Comparison of ENCODE assay signal across 7 mouse cellular contexts in the genomic region with DNA sequence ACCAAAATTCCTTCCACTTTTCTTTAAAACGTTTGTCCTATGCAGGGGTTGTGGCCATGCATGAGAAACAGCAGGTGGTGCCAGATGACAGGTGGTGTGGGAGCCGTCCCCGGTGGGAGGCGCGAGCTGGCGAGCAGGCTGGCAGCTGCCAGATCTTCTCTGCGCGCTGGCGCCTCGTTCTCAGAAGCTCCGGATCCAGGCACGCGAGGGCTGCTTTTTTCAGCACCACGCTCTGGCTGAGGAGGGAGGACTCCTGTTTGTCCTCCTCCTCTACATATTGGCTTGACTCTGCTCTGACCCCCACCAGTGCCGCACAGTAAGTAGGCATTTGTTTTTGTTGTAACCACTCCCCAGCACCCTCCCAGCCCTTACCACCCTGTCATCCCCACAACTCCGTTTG. TPM values are rescaled to one million over a fixed set of nuclear protein-coding genes. Genes with fewer than 3 reads are reported as not detected.
A peak's percentile ranks its signal among the peaks of the same experiment; 100 is the strongest.
DNase-seq lines count a peak whose midpoint lies in the region; ATAC-seq and TF ChIP-seq lines count a peak whose summit lies in the region.

A gene (plus strand): TSS at position 183 of the 400 bp plus-strand sequence.

- peak within 1 kb of the TSS; percentile 30 for H3K4me3 ChIP-seq in embryonic facial prominence, embryonic 13.5 days
- H3K4me3 ChIP-seq in heart, embryonic 10.5 days: peak within 1 kb of the TSS; percentile 49
- H3K4me3 ChIP-seq in kidney, embryonic 14.5 days (ENCODE audit: low read length): peak within 1 kb of the TSS; percentile 13; the same call in 1 of the 2 replicates
- H3K4me3 ChIP-seq in limb, embryonic 13.5 days: peak within 1 kb of the TSS; percentile 35
- peak within 1 kb of the TSS; percentile 50 for H3K4me3 ChIP-seq in midbrain, postnatal 0 days (ENCODE audit: low read depth, low read length)

- H3K4me1 ChIP-seq in embryonic facial prominence, embryonic 13.5 days: peaks cover 31% of the 10 kb centered on the region
- peaks cover 23% of the 10 kb centered on the region for H3K4me1 ChIP-seq in heart, embryonic 10.5 days
- H3K4me1 ChIP-seq in kidney, embryonic 14.5 days (ENCODE audit: control insufficient read depth, insufficient read depth, low read length): no peaks in the 10 kb centered on the region
- H3K4me1 ChIP-seq in limb, embryonic 13.5 days: peaks cover 34% of the 10 kb centered on the region
- H3K4me1 ChIP-seq in midbrain, postnatal 0 days (ENCODE audit: insufficient read depth, low read length): peaks cover 6% of the 10 kb centered on the region; the same call in 1 of the 2 replicates

- no peaks in the 10 kb centered on the region for H3K27me3 ChIP-seq in embryonic facial prominence, embryonic 13.5 days
- peaks cover 28% of the 10 kb centered on the region for H3K27me3 ChIP-seq in heart, embryonic 10.5 days (ENCODE audit: insufficient read depth, poor library complexity, severe bottlenecking)
- H3K27me3 ChIP-seq in kidney, embryonic 14.5 days (ENCODE audit: control insufficient read depth, insufficient read depth, low read length): no peaks in the 10 kb centered on the region
- peaks cover 14% of the 10 kb centered on the region for H3K27me3 ChIP-seq in limb, embryonic 13.5 days
- H3K27me3 ChIP-seq in midbrain, postnatal 0 days (ENCODE audit: insufficient read depth, low read length): no peaks in the 10 kb centered on the region

- peak within 1 kb of the TSS; percentile 61 for H3K4me2 ChIP-seq in embryonic facial prominence, embryonic 13.5 days
- peak within 1 kb of the TSS; percentile 42 for H3K4me2 ChIP-seq in kidney, embryonic 14.5 days (replicated peaks; ENCODE audit: low read depth, low read length)
- H3K4me2 ChIP-seq in limb, embryonic 13.5 days (replicated peaks): peak within 1 kb of the TSS; percentile 63
- H3K4me2 ChIP-seq in midbrain, postnatal 0 days (ENCODE audit: low read depth, low read length, poor library complexity, severe bottlenecking): peak within 1 kb of the TSS; percentile 86

- H3K9me3 ChIP-seq in embryonic facial prominence, embryonic 13.5 days: no peaks in the 10 kb centered on the region
- no peaks in the 10 kb centered on the region for H3K9me3 ChIP-seq in heart, embryonic 10.5 days
- no peaks in the 10 kb centered on the region for H3K9me3 ChIP-seq in kidney, embryonic 14.5 days (ENCODE audit: control insufficient read depth, low read length)
- H3K9me3 ChIP-seq in limb, embryonic 13.5 days: no peaks in the 10 kb centered on the region
- no peaks in the 10 kb centered on the region for H3K9me3 ChIP-seq in midbrain, postnatal 0 days (ENCODE audit: low read length)

- no peaks in the 10 kb centered on the region for H3K36me3 ChIP-seq in embryonic facial prominence, embryonic 13.5 days
- no peaks in the 10 kb centered on the region for H3K36me3 ChIP-seq in heart, embryonic 10.5 days
- H3K36me3 ChIP-seq in kidney, embryonic 14.5 days (ENCODE audit: control insufficient read depth, insufficient read depth, low read length): no peaks in the 10 kb centered on the region
- H3K36me3 ChIP-seq in limb, embryonic 13.5 days: no peaks in the 10 kb centered on the region
- peaks cover 15% of the 10 kb centered on the region; the same call in 1 of the 2 replicates for H3K36me3 ChIP-seq in midbrain, postnatal 0 days (ENCODE audit: insufficient read depth, low read length)

- DNase-seq in adrenal gland, postnatal 10 days: peak; percentile 80
- peak; percentile 90 for DNase-seq in heart, embryonic 10.5 days (ENCODE audit: low spot score)
- peak; percentile 96 for DNase-seq in midbrain, postnatal 0 days (ENCODE audit: low spot score)
- DNase-seq in spleen, postnatal 14 days (ENCODE audit: low spot score in 2 of 2): peak; percentile 48 to 54

- H3K9ac ChIP-seq in embryonic facial prominence, embryonic 13.5 days: peak within 1 kb of the TSS; percentile 58; the same call in 1 of the 2 replicates
- H3K9ac ChIP-seq in kidney, embryonic 14.5 days (ENCODE audit: low read depth, low read length): 0 out of 2 replicates have a peak within 1 kb of the TSS, but pooled peaks have one; percentile 5
- H3K9ac ChIP-seq in limb, embryonic 13.5 days: peak within 1 kb of the TSS; percentile 56
- peak within 1 kb of the TSS; percentile 86 for H3K9ac ChIP-seq in midbrain, postnatal 0 days (replicated peaks; ENCODE audit: low read length, poor library complexity, severe bottlenecking)

- WGBS in embryonic facial prominence, embryonic 13.5 days: 0% methylated on average over 16 of the region's 16 CpGs
- WGBS in heart, embryonic 10.5 days: under 1% methylated on average over 16 of the region's 16 CpGs
- 0% methylated on average over 16 of the region's 16 CpGs for WGBS in kidney, embryonic 14.5 days
- 1% methylated on average over 16 of the region's 16 CpGs for WGBS in limb, embryonic 13.5 days
- WGBS in midbrain, postnatal 0 days: under 1% methylated on average over 16 of the region's 16 CpGs

- peak; percentile 65 for ATAC-seq in embryonic facial prominence, embryonic 13.5 days (ENCODE audit: insufficient number of reproducible peaks, insufficient read depth, low FRiP score, low TSS enrichment, low read depth)
- peak; percentile 89 for ATAC-seq in kidney, embryonic 14.5 days (ENCODE audit: low FRiP score, low TSS enrichment)
- ATAC-seq in limb, embryonic 13.5 days (ENCODE audit: low FRiP score, low read depth): peak; percentile 82
- ATAC-seq in midbrain, postnatal 0 days (ENCODE audit: low FRiP score): peak; percentile 87

- no peak within 1 kb of the TSS for H3K27ac ChIP-seq in embryonic facial prominence, embryonic 13.5 days
- H3K27ac ChIP-seq in heart, embryonic 10.5 days: 0 out of 2 replicates have a peak within 1 kb of the TSS, but pooled peaks have one; percentile 16
- no peak within 1 kb of the TSS for H3K27ac ChIP-seq in kidney, embryonic 14.5 days (ENCODE audit: low read depth, low read length)
- no peak within 1 kb of the TSS for H3K27ac ChIP-seq in limb, embryonic 13.5 days
- peak within 1 kb of the TSS; percentile 93 for H3K27ac ChIP-seq in midbrain, postnatal 0 days (ENCODE audit: low read depth, low read length)

- peak; percentile 94 for TF ChIP-seq CTCF in midbrain, postnatal 0 days (IDR thresholded peaks at IDR 0.05)

RNA-seq across cellular contexts. Expression of the gene that starts here (rescaled TPM):
- 10 to 100 TPM; 28.7 to 37.4 TPM for total RNA-seq in adrenal gland, postnatal 10 days (2021)
- 5.7 and 8.7 TPM in 2 replicates for polyA plus RNA-seq in embryonic facial prominence, embryonic 13.5 days (2015; fragmentation: Nextera tagmentation; extraction: Ambion mirVana)
- polyA plus RNA-seq in heart, embryonic 10.5 days (2016; fragmentation: Nextera tagmentation; extraction: Ambion mirVana): 0.84 and 2.7 TPM in 2 replicates
- polyA plus RNA-seq in kidney, embryonic 14.5 days (2014; fragmentation: Nextera tagmentation; extraction: Ambion mirVana): 0.87 and 1.6 TPM in 2 replicates
- polyA plus RNA-seq in limb, embryonic 13.5 days (2015; fragmentation: Nextera tagmentation; extraction: Ambion mirVana): 7.6 and 7.9 TPM in 2 replicates
- total RNA-seq in midbrain, postnatal 0 days (2014; rRNA removed): 1,042 and 1,173 TPM in 2 replicates
- polyA plus RNA-seq in midbrain, postnatal 0 days (2015; fragmentation: Nextera tagmentation; extraction: Ambion mirVana): 641 and 644 TPM in 2 replicates

Comparison
In these comparisons a context has a peak if more than half of its experiments do, and no peak if none do; other contexts are left out.
1. RNA of the gene that starts here (total RNA-seq): 1,042 to 1,173 TPM in midbrain, postnatal 0 days; 28.7 to 37.4 TPM in adrenal gland, postnatal 10 days; every median in the first group is over 10 times any median in the second.
2. RNA of the gene that starts here (polyA plus RNA-seq): 641 to 644 TPM in midbrain, postnatal 0 days; 5.7 to 8.7 TPM in embryonic facial prominence, embryonic 13.5 days, 7.6 to 7.9 TPM in limb, embryonic 13.5 days, 0.84 to 2.7 TPM in heart, embryonic 10.5 days and 0.87 to 1.6 TPM in kidney, embryonic 14.5 days; every median in the first group is over 10 times any median in the second.
3. H3K27ac ChIP-seq: peak in heart, embryonic 10.5 days (single experiment) and midbrain, postnatal 0 days (single experiment); none in embryonic facial prominence, embryonic 13.5 days (single experiment), kidney, embryonic 14.5 days (single experiment) and limb, embryonic 13.5 days (single experiment).
4. H3K9ac ChIP-seq: peak in every context shown above with its lines; median percentile 86 in midbrain, postnatal 0 days; 58 in embryonic facial prominence, embryonic 13.5 days; 56 in limb, embryonic 13.5 days; 5 in kidney, embryonic 14.5 days.
5. Peak in every context shown above with its lines, with median percentiles within 50 percentile points of each other: DNase-seq, ATAC-seq, H3K4me2 ChIP-seq and H3K4me3 ChIP-seq.